Mouse (Mus musculus) cerebellum, adult (tissue): ENCODE data around the gene Scfd2.
A peak's percentile ranks its signal among the peaks of the same experiment; 100 is the strongest.

Source experiments
- ATAC-seq: cut with Nextera tagmentation; 2 replicates; pipeline ENCODE4 v1.9.2; 2017; ENCODE audit warnings: mild to moderate bottlenecking, moderate library complexity, mixed read lengths; ENCODE audit not compliant: insufficient number of reproducible peaks, low FRiP score, low TSS enrichment

The Scfd2 gene

DNA sequence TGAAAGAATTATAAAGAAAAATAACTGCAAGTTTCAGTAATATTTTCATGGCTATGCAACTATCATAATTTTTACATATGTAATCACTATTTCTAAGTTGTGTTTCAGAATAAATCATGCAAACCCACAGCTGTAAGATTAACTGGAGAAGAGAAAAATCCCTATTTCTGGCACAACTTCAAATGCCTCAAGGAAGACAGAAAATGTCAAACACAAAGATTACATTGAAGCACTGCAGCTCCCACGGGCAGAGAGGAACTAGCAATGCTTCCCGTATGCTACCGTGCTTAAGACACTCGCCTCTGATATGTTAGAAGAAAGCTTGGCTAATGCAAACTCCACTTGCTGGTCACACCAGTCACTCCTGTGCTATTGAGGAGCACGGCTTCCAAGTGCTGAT lies 151.5 kb downstream of the Scfd2 start:
- ATAC-seq, result no peak

DNA sequence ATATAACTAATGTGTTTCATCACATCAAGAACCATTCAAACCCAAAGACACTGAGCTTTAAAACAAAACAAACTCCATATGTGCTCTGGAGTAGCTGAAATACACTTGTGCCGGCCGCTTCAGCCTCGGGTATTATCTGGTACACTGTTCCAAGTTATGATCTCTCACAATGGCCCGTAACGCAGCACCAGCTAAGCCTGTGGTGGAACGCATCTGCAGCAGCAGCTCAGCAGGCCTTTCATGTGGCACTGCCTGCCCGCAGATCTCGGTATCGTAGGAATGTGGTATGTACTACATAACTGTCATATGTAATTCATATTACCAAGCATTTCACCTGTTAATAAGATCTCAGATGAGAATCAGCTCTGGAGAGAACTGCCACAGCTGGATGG lies 164.9 kb downstream of the Scfd2 start:
- no peak for ATAC-seq

DNA sequence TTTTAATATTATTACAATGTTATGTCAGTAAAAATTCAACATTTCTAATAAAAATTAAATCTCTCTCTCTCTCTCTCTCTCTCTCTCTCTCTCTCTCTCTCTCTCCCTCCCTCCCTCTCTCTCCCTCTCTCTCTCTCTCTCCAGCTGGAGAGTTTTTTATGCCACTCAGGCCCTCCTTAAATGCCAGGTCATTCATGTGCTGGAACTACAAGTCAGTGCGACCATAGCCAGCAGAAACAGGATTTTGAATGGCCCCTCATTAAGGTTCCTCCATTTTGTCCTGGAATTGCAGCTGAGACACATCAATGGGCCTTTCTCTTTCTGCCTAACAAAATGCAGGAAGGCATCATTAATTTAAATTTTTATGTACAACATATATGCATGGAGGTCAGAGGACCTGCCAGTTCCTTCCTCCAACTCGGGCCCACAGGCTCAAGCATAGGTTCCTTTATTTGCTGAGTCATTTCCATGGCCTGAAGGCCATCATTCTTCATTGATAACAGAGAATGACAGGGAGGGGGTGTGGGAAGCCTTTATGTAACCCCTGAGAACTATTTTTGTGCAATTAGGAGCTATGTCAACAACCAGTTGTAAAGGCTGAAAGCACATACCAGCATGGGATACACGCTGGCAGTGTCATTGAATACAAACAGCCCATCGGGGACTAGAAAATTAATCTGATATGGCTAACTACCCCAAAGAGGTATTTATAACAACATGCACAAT lies 165.4 kb downstream of the Scfd2 start:
- no peak for ATAC-seq

DNA sequence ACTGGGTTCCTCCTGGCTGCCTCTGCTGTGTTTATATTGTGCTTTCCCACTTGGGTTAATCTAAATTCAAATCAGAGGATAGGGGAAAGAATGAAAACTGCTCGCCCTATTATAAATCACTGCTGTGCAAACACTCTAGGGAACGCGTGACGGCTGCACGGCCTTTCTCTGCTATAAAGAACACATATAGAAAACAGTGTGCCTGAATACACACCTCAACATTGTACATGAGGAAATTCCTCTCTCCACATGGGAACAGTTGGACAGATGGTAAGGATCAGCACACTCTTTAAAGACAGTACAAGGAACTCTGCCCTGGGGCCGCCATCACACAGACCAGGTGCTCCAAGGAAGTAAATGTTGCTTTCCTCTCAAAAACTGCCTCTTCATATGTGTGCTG lies 166.2 kb downstream of the Scfd2 start:
- ATAC-seq, result no peak

DNA sequence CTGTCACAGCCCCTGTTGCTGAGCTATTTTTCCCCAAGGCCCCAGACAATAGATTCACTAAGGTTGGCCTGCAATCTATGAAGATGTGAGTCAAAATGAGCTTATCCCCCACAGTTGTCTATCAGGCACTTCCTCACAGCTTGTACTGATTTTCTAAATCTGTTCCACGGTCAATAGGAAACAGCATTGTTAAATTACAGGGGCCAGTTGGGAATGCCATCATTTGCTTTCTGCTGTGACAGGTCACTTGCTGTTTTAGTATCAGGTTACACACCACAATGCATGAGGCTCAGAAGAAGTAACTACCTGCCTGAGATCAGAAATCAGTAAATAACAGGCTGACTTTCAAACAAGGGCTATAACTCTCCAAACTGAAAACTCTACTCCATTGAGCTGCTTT lies 168.3 kb downstream of the Scfd2 start:
- ATAC-seq, result no peak

DNA sequence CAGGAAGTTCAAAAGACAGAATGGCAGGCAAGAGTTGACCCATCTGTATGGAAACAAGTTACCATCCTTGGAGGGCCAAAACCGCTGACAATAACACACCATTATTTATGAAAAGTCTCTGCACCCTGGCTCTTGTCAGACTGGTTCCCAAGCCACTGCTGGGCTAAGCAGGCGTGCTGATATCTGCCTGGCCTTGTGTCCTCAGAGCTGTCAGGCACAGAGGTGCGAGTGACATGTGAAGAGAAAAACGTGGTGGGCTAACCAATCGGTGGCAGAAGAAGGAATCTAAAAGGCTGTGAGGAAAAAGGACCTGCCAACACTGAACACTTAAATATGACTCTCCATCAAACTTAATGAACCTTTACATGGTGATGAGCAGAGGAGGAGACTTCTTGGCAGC lies 170.0 kb downstream of the Scfd2 start:
- no peak for ATAC-seq

DNA sequence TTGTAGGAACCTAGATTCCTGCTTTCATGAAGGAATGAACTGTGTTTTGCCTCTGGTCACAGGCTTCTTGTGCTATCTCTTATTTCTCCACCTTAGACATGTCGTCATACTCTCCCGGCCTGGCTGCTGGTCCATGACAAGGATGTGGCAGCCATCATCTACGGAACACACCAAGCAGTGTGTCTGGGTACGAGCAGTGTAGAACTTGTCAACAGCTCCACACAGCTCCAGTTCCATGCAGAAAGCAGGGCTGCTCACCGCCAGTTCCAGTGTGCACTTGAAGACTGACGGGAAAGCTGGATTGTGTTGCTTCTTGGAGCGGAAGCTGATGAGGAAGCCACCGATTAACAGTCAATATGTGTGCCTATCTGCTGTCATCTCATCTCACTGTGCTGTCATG lies 173.5 kb downstream of the Scfd2 start:
- no peak for ATAC-seq

DNA sequence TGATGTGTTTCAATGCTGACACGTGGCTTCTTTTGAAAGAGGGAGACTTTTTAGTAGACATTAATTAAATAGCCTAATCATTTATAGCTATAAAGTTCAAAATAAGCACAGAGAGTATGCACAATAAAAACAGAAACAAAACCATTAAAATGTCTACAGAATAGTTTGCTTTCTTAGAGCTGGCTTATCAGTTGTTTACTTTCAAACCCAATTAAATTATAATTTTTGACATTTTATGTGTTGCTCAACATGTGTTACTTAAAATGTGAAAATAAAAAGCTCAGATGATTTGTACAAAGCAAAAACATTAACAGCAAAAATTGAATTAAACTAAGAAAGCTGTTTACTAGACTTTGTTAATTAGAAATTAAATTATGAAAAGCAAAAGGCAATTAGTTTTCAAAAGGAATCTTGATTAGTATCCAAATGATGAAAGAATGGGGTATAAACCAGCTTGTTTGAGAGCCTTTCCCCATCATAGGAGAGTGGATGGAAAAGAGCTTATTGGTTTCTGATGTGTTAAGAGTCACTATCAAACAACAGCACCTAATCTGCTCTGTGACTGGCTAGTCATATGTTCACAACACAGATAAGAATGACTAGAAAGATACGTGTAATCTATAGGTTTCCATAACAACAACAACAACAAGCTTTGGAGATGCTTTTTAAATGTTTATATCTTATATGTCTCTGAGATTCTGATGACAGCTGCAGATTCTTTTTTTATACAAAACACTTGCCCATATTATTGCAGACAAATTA lies 176.0 kb downstream of the Scfd2 start:
- ATAC-seq, result no peak

DNA sequence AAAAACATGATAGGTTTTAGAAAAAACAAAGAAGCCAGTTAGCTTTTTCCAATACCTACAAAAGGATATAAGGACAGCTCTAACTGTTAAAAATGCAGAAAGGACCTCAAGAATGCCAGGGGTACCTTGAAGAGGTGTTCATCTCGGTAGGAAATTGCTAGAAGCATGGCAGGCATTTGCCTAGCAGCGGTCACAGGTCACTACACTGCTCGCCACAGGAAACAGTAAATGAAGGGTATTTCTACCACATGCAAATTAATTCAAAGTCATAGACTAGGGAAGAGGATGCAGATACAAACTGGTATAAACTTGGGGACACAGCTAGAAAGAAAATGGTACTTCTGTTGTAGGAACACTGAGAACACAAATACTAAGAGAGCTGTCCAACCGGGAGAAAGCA lies 180.7 kb downstream of the Scfd2 start:
- ATAC-seq, result no peak

DNA sequence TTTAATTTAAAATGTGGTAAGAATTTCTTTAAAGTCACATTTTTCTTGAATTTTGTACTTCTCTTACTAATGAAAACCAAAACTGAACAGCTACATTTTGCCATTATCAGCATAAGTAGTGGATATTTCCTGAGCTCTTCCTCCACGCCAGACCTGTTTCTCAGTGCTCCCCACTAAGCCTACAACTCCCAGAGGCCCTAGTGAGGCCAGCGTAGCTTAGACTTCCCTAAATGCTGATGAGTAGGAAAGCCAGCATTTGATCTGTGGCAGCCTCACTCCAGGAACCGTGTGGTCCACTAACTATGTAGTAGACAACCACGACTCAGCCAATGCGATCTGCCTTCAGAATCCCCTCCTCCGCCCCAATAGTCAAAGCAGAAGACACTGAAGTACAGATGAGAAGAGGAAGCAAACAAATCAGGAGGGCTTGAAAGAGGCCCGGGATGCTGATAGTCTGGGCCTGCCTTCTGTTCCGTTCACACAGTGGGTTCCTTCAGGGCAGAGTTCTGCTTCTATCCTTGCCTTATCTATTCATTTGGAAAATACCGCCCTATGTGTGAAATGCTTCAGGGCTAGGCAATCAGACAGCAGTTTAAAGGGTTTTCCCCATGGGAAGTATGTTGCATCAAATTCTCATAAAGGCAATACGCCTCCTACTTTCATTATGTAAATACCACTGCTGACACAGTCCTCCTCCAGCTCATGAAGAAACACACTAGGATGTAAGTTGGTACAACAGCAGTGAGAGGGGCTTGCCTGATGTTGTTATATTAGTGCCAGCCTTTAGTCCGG lies 183.3 kb downstream of the Scfd2 start:
- no peak for ATAC-seq

DNA sequence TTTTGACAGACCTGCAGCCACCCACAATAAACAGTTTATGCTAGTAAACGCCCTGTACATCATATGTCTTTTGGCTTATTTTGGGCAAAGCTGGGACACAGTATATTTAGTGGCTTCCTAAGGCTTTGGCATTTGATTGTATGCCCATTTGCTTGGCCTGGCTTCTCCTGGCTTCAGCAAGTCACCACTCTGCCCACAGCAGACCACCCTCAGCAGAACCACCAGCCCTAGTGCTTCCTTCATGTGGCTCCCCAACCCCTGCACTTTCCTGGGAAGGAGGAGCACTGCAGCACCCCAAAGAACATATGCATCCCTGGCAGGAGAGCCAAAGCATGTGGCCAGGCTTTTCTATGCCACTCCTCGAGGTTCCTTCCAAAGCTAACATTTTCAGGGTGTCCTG lies 188.5 kb downstream of the Scfd2 start:
- ATAC-seq, result no peak

DNA sequence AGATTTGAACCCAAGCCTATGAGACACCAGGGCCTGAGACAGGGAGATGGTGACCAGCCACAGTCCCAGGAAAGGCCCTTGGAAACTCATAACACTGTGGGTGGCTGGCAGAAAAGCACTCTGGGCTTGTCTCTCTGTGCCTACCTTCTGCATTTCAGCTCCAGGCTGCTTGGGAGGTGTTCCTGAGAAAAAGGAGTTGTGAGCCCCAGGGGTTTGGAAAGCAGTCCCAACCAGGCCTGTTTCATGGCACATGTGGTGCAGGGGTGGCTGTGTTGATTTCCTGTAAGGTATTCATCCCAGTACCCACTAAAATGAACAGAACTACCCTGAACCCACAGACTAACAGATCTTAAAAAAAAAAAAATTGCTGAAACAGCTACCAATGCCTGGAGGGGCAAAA lies 189.0 kb downstream of the Scfd2 start:
- ATAC-seq, result no peak

DNA sequence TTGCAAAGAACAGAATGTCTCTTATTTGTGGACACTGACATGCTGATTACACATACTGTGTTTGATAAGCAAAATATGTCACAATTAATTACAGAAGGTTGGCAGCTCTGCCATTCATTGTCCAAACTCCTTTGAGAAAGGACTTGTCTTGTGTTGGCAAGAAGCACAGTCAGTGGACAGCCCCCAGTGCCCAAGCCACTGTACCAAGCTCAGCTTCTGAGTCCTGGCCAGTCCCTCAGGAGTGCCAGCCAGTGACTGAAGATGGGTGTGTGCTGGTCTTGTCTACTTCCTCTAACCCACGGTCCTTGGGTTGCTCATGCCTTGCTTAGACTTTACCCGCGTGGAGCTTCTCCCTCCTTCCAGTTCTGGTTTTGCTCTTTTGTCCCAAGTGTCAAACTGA lies 194.1 kb downstream of the Scfd2 start:
- no peak for ATAC-seq

DNA sequence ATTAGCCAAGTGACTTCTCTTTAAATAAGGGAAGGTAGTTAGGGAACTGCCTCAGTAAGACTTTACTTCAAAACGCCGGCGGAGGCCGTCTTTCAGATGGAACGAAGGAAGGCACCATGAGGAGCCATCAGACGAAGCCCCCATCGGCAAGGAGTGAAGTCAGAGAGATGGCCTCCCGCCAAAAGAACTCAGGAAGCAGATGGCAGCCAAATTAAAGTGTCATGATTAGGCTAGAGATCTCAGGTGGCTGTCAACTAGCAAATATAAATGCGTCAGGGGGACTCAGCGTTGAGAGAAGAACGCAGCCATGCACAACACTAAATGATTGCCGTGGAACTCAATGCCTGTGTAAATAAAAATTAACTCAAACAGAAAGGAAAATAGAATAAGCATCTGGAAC lies 194.8 kb downstream of the Scfd2 start:
- peak; percentile 48 for ATAC-seq

DNA sequence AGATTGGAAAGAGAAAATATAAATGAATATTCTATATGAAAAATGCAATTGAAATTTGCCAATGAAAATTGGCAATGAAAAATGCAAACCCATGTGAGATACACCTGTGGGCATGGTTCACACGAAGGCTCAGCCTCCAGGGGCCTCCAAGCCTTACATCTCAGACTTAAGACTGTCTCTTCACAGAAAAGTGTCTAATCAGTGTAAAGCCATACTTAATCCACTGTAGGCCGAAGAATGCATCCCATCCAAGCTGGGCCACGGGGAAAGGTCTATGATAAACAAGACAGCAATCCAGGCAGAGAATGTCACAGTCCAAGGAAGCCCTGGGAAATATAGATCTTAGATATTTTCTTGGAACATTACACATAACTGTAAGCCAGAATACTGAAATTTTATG lies 198.3 kb downstream of the Scfd2 start:
- no peak for ATAC-seq

DNA sequence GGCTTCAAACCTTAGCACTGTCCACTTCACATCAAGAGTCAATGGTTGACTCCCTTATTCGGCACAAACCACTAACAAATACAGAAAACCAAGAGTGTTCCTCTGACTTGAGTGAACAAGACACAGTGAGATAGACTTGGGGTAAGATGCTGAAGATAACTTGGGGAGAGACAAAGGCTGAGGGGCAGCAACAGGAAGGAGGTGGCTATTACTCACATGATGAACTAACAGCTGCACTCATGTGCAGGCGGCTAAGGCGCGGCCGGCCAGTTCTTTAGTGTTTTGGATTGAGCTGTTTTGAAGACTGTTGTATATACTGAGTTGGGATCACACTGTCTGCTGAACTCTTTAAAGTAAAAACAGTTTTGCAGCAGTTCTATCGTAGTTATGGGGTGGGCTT lies 205.3 kb downstream of the Scfd2 start:
- ATAC-seq, result no peak

DNA sequence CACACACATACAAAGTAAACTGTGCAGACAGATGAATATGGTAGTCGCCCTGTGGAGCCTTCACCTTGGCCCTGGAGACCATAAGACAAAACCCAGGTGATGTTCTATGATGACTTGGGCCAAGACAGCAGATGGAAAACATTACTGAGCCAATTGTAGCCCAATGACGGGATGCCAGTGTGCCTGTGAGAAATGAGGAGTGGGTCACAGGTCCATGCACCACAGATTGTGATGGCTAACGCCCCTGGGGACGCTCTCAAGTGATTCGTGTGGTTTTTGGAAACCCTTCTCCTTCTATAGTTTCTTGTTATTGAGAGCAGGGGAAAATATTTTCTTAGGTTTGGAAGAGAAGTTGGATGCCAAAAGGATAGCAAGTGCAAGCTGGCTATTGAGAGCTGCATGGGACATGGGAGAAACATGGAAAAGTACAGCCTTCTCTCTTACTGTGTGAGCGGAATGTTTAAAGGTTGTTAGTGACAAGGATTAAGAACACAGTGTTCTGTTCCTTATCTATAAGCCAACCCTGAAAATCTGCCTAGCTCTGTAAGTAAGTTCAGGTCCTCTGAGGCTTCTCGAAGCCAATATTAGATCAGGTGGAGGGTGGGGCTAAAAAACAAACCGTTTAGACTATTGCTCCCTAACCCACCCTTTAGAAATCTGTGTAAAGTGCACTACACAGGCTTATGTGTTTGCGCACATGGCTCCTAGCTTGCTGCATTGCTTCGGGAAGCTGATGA lies 210.4 kb downstream of the Scfd2 start:
- no peak for ATAC-seq

DNA sequence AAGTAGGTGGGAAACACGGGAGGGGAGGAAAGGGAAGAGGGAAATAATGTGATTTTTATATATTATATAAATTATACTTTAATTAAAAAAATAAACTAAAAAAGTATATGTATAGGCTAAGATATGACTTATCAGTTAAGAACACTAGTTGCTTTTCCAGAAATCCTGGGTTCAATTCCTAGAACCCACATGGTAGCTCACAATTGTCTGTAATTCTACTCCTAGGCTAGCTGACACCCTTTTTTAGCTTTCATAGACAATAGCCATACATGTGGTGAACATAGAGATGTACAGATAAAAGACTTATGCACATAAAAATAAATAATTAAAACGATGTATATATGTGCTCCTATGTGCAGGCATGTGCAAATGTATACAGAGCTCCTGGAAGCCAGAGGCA lies 212.0 kb downstream of the Scfd2 start:
- ATAC-seq, result no peak

DNA sequence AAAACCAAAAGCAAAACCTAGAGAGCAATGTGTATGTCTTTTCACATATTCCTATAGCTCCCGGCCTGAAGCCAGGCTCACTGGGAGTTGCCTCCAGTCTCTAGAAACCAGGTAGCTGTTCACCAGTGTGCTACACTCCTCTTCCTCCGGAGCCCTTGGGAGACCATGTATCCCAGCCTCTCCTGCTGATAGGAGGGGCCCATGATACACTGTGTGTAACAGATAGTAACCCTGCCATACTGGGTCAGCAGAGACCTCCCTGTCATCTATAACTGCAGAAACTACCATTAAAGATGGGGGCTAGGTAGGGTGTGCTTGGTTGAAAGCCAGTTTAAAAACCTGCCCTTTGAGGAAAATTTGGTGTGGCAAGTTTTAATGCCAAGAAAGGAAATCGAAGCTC lies 214.4 kb downstream of the Scfd2 start:
- no peak for ATAC-seq

DNA sequence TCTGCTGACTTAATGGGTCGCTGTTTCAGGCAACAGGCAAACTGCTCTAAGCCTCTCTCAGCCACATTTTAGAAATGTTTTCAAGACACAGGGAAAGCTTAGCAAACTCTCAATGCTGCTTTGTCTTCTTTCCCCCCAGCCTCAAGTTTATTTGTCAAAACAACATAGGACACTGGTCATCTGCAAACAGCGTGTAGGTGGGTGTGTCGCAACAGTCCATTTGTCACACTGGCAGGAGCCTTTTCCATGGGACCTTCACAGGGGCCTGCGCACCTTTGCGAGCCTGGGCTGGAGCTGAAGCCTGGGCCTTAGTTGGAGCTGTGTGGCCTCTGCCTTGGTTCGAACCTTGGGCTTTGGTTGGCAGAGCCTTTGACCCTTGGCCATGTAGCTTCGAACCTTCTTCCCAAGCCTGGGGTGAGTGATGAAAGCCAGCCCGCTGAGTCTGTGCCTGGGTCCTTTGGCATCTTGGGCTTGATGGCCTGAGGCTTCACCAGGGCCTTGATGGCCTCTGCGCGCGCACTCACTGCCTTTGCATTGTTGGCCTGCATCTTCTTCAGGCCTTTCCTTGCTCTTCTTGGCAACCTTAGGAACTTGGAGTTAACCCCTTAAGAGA lies 215.1 kb downstream of the Scfd2 start:
- no peak for ATAC-seq
